9 mouse cellular contexts compared by ENCODE assay signal in the genomic region with DNA sequence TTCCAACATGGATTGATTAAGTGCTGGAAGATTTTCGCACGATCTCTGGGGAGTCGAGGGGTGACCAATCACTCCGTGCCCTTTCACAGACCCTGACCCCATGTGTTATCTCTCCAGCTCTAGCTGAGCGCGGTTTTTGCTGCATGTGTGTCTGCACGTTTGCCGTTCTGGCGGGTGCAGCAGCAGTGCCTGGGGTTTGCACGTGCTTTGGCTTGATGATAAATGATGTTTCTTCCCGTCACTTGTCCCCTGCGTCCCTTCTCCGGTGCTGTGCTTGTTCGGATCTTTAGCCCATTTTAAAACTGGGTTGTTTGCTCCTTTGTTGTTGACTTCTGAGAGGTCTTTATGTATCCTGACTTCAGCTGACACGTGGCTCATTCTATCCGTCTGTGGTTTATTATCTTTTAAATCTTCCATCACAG. TPM values are rescaled to one million over a fixed set of nuclear protein-coding genes. Genes with fewer than 3 reads are reported as not detected.
DNase-seq lines count a peak whose midpoint lies in the region; ATAC-seq lines count a peak whose summit lies in the region.
"Had no signal": no experiment of that assay in that cellular context is flagged by ENCODE, and none has a peak within 500 bp of the region (broad histone marks: within the 10 kb centered on the region; RNA-seq: fewer than 3 reads in every experiment).

No protein-coding gene starts in this region.

- peaks cover 14% of the 10 kb centered on the region for H3K4me1 ChIP-seq in liver, embryonic 11.5 days (replicated peaks; ENCODE audit: control insufficient read depth, insufficient read depth, low read length)
- peaks cover 16% of the 10 kb centered on the region for H3K4me1 ChIP-seq in limb, embryonic 12.5 days (replicated peaks)
- peaks cover 27% of the 10 kb centered on the region for H3K4me1 ChIP-seq in forebrain, embryonic 10.5 days

- no peaks in the 10 kb centered on the region for H3K9me3 ChIP-seq in liver, embryonic 11.5 days (ENCODE audit: control insufficient read depth, low read length)
- H3K9me3 ChIP-seq in limb, embryonic 12.5 days: no peaks in the 10 kb centered on the region
- no peaks in the 10 kb centered on the region for H3K9me3 ChIP-seq in forebrain, embryonic 10.5 days

- H3K4me3 ChIP-seq in liver, embryonic 11.5 days (ENCODE audit: low read depth, low read length): no peak overlapping the region
- H3K4me3 ChIP-seq in limb, embryonic 12.5 days (replicated peaks): no peak overlapping the region
- no peak overlapping the region for H3K4me3 ChIP-seq in forebrain, embryonic 10.5 days

- H3K4me2 ChIP-seq in liver, embryonic 11.5 days: peak overlapping the region; percentile 30; the same call in 1 of the 2 replicates
- H3K4me2 ChIP-seq in limb, embryonic 12.5 days: peak overlapping the region; percentile 27

- WGBS in liver, embryonic 11.5 days: 4% methylated on average over 16 of the region's 16 CpGs
- 7% methylated on average over 16 of the region's 16 CpGs for WGBS in limb, embryonic 12.5 days
- WGBS in forebrain, embryonic 10.5 days: 43% methylated on average over 16 of the region's 16 CpGs

- DNase-seq in adrenal gland, adult (ENCODE audit: inconsistent age in 2 of 2, low spot score in 1 of 2): peak; percentile 35 to 56
- no peak for DNase-seq in adrenal gland, postnatal 4 days (ENCODE audit: low spot score in 2 of 2)
- DNase-seq in liver, embryonic 11.5 days (ENCODE audit: low spot score): no peak
- DNase-seq in liver: no peak
- DNase-seq in thymus, postnatal 14 days: peak; percentile 72
- DNase-seq in forebrain, embryonic 10.5 days (ENCODE audit: extremely low spot score, low spot score): no peak
- no peak for DNase-seq in layer of hippocampus, postnatal 36 days
- DNase-seq: lung, postnatal 36 days had no signal

- H3K27me3 ChIP-seq in liver, embryonic 11.5 days (replicated peaks; ENCODE audit: control insufficient read depth, insufficient read depth, low read length): peaks cover 35% of the 10 kb centered on the region
- peaks cover 63% of the 10 kb centered on the region for H3K27me3 ChIP-seq in limb, embryonic 12.5 days
- H3K27me3 ChIP-seq in forebrain, embryonic 10.5 days (ENCODE audit: poor library complexity, severe bottlenecking): peaks cover 76% of the 10 kb centered on the region

- no peak overlapping the region for H3K9ac ChIP-seq in liver, embryonic 11.5 days (ENCODE audit: low read depth, low read length)
- 0 out of 2 replicates have a peak overlapping the region, but pooled peaks have one; percentile 23 for H3K9ac ChIP-seq in limb, embryonic 12.5 days (replicated peaks)

- H3K36me3 ChIP-seq in liver, embryonic 11.5 days (ENCODE audit: control insufficient read depth, insufficient read depth, low read length): no peaks in the 10 kb centered on the region
- no peaks in the 10 kb centered on the region for H3K36me3 ChIP-seq in limb, embryonic 12.5 days
- no peaks in the 10 kb centered on the region for H3K36me3 ChIP-seq in forebrain, embryonic 10.5 days (replicated peaks)

- no peak for ATAC-seq in liver, embryonic 11.5 days (replicated peaks; ENCODE audit: low FRiP score)
- no peak for ATAC-seq in limb, embryonic 12.5 days (ENCODE audit: insufficient number of reproducible peaks, insufficient read depth, low FRiP score, low TSS enrichment, low read depth)

- no peak overlapping the region for H3K27ac ChIP-seq in liver, embryonic 11.5 days (ENCODE audit: low read depth, low read length)
- no peak overlapping the region for H3K27ac ChIP-seq in limb, embryonic 12.5 days
- no peak overlapping the region for H3K27ac ChIP-seq in forebrain, embryonic 10.5 days

RNA-seq across cellular contexts. Expression of gene Gpr132, which starts 1.8 kb away (rescaled TPM):
- total RNA-seq in adrenal gland, postnatal 4 days (2021): under 1 TPM; 0.20 to 0.39 TPM
- polyA plus RNA-seq in liver, embryonic 11.5 days (2014; fragmentation: Nextera tagmentation; extraction: Ambion mirVana): 0.53 and 0.62 TPM in 2 replicates
- polyA plus RNA-seq in limb, embryonic 12.5 days (2016; fragmentation: Nextera tagmentation; extraction: Ambion mirVana): 0.08 TPM in 1 of 2 replicates, not detected in the other
- polyA plus RNA-seq in forebrain, embryonic 10.5 days (2016; fragmentation: Nextera tagmentation; extraction: Ambion mirVana): 0.06 and 0.07 TPM in 2 replicates
- total RNA-seq in layer of hippocampus, postnatal 36 days (2021): not detected

RNA-seq across cellular contexts. Expression of gene Cdca4, which starts 40.6 kb away (rescaled TPM):
- total RNA-seq in adrenal gland, postnatal 4 days (2021): 10 to 100 TPM; 31.1 to 32.5 TPM
- polyA plus RNA-seq in liver, embryonic 11.5 days (2014; fragmentation: Nextera tagmentation; extraction: Ambion mirVana): 111 and 125 TPM in 2 replicates
- 166 TPM in 2 replicates for polyA plus RNA-seq in limb, embryonic 12.5 days (2016; fragmentation: Nextera tagmentation; extraction: Ambion mirVana)
- polyA plus RNA-seq in forebrain, embryonic 10.5 days (2016; fragmentation: Nextera tagmentation; extraction: Ambion mirVana): 189 and 199 TPM in 2 replicates
- total RNA-seq in layer of hippocampus, postnatal 36 days (2021): 1 to 10 TPM; 7.8 to 8.1 TPM

RNA-seq across cellular contexts. Expression of gene Jag2, which starts 59.8 kb away (rescaled TPM):
- total RNA-seq in adrenal gland, postnatal 4 days (2021): 10 to 100 TPM; 15.2 to 18.3 TPM
- 0.39 and 1.4 TPM in 2 replicates for polyA plus RNA-seq in liver, embryonic 11.5 days (2014; fragmentation: Nextera tagmentation; extraction: Ambion mirVana)
- polyA plus RNA-seq in limb, embryonic 12.5 days (2016; fragmentation: Nextera tagmentation; extraction: Ambion mirVana): 6.4 and 6.8 TPM in 2 replicates
- 2.3 and 3.8 TPM in 2 replicates for polyA plus RNA-seq in forebrain, embryonic 10.5 days (2016; fragmentation: Nextera tagmentation; extraction: Ambion mirVana)
- 10 to 100 TPM; 43.8 to 45.6 TPM for total RNA-seq in layer of hippocampus, postnatal 36 days (2021)

Comparison
In these comparisons a context has a peak if more than half of its experiments do, and no peak if none do; other contexts are left out.
1. DNase-seq: peak in adrenal gland, adult (2 of 2) and thymus, postnatal 14 days (single experiment); none in adrenal gland, postnatal 4 days (0 of 2), liver, embryonic 11.5 days (single experiment), liver (single experiment), forebrain, embryonic 10.5 days (single experiment) and layer of hippocampus, postnatal 36 days (0 of 2).